Mouse (Mus musculus) lung, postnatal 36 days (tissue): ENCODE measurements around the gene Cmtr1.

ENCODE experiments used
- DNase-seq: peaks from one replicate; pipeline ENCODE4 v3.0.0; 2022; ENCODE audit warnings: mixed read lengths

Cmtr1 gene

DNA sequence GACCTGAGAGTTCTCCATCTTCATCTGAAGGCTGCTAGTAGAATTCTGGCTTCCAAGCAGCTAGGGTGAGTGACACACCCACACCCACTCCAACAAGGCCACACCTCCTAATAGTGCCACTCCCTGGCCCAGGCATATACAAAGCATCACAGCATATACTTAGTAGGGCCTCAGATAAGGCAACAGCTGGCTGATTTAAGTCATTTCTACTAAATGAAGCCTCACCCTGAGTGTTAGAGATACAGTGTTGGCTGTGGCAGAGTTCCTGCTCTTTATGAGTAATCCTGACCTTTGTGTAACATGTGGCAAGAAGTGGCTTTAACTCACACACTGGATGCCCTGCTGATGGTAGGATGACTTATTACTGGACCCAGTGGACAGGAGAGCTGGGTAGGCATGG, 9.5 kb downstream of the Cmtr1 start:
- no peak for DNase-seq

GRCm38 (mm10) chr17:29671021-29671420, 10.6 kb downstream of the Cmtr1 start:
- no peak for DNase-seq

DNA sequence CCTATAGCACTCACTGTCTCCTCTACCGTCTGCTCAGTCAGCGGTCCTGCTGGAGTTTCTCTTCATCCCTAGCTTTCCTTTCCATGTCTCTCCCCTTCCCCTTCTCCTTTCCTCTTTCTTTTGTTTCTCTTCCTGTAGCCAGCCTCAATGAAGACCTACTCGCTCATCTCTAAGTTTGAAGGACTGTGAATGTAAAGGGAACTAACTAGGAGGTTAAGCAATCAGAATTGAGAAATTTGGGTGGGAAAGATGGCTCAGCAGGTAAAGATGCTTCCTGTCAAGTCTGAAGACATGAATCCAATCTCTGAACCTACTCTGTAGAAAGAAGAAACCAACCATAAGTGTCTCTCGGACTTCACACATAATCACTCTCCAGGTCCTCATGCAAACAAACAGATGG, 12.9 kb downstream of the Cmtr1 start:
- no peak for DNase-seq

DNA sequence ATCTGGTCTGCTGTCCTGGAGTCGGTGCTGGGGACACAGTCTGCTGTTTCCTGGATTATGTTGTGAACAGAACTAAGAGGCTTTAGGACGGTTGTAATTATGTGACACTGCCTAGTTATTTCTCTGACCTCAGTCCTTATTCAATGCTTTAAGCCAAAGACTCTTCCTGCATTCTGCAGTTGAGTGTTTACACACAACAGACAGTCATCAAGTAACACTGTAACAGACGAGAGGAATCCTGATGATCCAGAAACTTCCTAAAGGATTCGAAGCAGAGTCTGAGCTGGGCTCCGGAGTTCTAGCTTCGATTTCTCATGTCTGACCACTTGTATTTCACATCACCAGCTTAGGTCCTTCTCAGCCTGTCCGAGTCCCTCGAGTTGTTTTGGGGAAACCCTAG, 18.1 kb downstream of the Cmtr1 start:
- DNase-seq, result no peak

GRCm38 (mm10) chr17:29679038-29679767, 18.8 kb downstream of the Cmtr1 start:
- peak; percentile 16 for DNase-seq

- DNase-seq, result no peak
Observed at GRCm38 (mm10) chr17:29680174-29680573, 19.8 kb downstream of the Cmtr1 start.

DNA sequence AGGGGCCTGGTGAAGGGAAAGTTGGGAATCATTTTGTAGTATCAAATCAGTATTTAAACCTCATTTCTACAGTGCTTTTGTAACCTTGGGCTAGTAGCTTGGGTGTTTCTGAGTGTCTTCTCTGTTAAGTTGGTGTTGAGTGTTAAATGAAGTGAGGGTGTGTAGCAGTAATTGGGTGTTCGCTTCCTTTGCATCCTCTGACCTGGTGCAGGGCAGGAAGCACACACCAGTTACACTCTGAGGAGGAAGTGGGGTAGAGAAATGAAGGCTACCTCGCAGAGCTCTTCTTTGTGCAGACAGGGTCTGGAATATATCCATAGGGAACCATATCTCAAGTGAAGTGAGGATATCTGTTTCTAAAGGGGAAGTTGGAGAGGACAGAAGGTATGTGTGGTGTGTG, 20.5 kb downstream of the Cmtr1 start:
- no peak for DNase-seq

GRCm38 (mm10) chr17:29681669-29682068, 21.3 kb downstream of the Cmtr1 start:
- DNase-seq, result no peak

DNA sequence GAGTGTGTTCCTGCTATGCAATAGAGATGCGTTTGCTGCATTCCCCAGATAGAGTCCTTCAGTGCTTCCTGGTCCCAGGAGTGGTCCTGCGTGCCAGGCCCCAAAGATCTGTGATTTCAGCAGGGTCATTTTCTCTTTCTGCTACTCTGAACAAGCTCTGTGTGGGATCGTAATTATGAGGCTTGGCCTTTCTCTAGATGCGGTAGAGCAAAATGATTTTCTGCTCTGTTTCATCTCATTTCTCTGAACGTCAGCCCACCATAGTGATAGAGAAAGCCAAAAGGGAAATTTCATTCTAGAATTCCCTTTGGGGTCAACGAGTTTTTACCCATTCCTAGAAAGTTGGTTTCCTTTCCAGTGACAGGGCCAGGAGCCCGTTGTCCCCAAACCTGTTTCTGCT, 21.9 kb downstream of the Cmtr1 start:
- DNase-seq, result no peak

DNA sequence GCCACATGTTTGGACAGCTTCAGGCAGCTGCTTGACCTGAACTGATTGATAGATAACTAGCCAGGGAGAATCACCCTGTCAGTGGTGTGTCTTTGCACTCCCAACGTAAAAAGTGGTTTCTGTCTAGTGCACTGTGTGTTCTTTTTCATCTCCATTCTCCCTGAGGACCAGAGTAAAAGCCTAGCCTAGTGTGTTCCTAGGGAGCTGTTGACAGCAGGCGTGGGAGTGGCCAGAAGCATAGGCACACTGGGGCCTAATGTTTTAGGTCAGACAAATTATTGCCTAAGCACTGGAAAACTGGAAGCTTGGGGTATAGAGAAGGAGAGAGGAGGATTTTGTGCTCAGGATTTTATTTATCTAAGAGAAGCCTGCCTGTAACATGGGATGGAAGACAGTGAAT, 22.7 kb downstream of the Cmtr1 start:
- no peak for DNase-seq

- no peak for DNase-seq
Observed at GRCm38 (mm10) chr17:29684275-29684674, 23.9 kb downstream of the Cmtr1 start.

DNA sequence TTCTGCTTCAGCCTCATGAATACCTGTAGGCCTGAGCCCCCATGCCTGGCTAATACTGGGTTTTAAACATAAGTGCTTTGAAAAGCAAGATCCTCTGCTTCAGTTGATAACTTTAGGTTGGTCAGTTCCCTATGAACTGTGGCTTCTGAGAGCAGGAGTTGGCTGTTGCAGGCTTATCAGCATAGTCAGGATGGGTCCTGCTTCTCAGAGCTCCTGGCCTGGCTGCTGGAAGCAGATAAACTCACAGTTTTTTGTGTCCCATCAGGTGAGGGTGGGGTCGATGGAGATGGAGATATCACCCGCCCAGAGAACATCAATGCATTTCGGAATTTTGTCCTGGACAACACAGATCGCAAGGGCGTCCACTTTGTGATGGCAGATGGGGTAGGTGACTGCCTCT, 26.4 kb downstream of the Cmtr1 start:
- no peak for DNase-seq

DNA sequence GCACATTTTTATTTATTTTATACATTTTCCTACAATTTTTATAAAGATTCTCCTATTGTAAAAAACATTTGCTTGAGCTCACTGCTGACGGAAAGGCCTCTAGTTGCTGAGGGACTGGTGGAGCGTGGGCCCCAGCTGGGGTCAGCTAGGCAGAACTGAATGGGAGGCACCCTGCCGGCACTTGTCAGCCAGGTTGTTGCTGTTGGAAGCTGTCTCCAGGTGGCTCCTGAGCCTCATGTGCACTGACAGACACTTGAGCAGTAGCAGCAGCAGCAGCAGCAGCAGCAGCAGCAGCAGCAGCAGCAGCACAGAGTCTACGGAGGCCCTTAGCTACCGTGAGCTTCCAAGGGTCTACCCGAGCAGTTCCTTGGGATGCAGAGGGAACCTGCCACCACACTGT, 27.0 kb downstream of the Cmtr1 start:
- DNase-seq, result no peak

- DNase-seq, result no peak
Observed at GRCm38 (mm10) chr17:29688610-29689009, 28.2 kb downstream of the Cmtr1 start.

- no peak for DNase-seq
Observed at GRCm38 (mm10) chr17:29690257-29690656, 29.9 kb downstream of the Cmtr1 start.

GRCm38 (mm10) chr17:29692827-29693226, 32.4 kb downstream of the Cmtr1 start:
- no peak for DNase-seq

DNA sequence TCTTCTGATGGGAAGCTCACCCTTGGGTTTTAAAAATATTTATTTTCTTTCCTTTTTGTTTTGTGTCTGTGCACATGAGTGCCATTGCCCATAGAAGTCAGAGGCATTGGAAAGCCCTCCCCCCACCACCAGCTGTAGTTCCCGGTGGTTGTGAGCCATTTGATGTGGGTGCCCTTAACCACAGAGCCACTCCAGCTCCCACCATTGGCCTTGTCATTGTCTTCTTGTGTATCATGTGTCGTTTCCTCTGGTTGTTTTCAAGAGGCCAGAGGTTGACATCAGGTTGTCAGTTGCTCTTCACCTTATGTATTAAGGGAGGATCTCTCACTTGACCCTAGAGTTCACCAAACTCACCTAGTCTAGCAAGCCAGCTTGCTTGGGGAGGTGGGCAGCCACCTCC, 33.2 kb downstream of the Cmtr1 start:
- DNase-seq, result no peak

DNA sequence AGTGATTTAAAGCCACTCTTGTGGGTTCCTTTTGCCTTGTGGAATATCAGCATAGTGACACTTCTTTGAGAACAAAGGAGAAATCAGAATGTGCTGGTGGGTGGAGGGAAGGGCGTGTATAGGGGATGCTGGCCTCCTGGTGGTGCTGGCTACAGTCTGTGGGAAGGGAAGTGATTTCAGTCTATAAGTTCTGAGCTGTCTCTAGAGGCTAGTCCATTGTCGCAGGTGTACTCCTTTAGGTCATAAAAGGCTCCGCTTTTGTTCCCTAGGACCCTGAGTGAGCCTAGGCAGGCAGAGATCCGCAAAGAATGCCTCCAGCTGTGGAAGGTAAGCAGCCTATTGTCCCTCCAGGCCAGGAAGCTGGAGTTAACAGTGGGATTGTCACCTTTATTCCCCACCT, 34.1 kb downstream of the Cmtr1 start:
- DNase-seq, result no peak

- DNase-seq, result no peak
Observed at GRCm38 (mm10) chr17:29696940-29697339, 36.5 kb downstream of the Cmtr1 start.

GRCm38 (mm10) chr17:29698421-29698820, 38.0 kb downstream of the Cmtr1 start:
- DNase-seq, result no peak

- DNase-seq, result no peak
Observed at GRCm38 (mm10) chr17:29700573-29700972, 40.2 kb downstream of the Cmtr1 start.

GRCm38 (mm10) chr17:29702938-29703710, 42.7 kb downstream of the Cmtr1 start:
- no peak for DNase-seq

GRCm38 (mm10) chr17:29704781-29705180, 44.4 kb downstream of the Cmtr1 start:
- peak; percentile 26 for DNase-seq

GRCm38 (mm10) chr17:29705881-29706280, 45.5 kb downstream of the Cmtr1 start:
- DNase-seq, result no peak
